Mouse (Mus musculus) lung, embryonic 14.5 days (tissue): ENCODE data around the gene C2cd3. TPM values are rescaled to one million over a fixed set of nuclear protein-coding genes. Genes with fewer than 3 reads are reported as not detected.

Experiments
- ATAC-seq: fragments of 200-750 bp; cut with Nextera tagmentation; 2 replicates; pipeline ENCODE4 v1.8.0; 2017; ENCODE audit warnings: mild to moderate bottlenecking, moderate TSS enrichment, moderate library complexity; ENCODE audit not compliant: insufficient read depth
- DNase-seq: peaks from one replicate; pipeline ENCODE4 v3.0.0-alpha.2; 2015
- H3K27ac ChIP-seq: fragments of 300-500 bp; sonication (generic); 2 replicates; pipeline ENCODE4 v1.5.1; 2014; ENCODE audit warnings: low read depth, mild to moderate bottlenecking, moderate library complexity
- H3K27me3 ChIP-seq: fragments of 300-500 bp; sonication (generic); 2 replicates; pipeline ENCODE4 v1.6.1; 2014; ENCODE audit warnings: low read length, control low read depth; ENCODE audit not compliant: insufficient read depth
- H3K36me3 ChIP-seq: fragments of 300-500 bp; sonication (generic); 2 replicates; pipeline ENCODE4 v1.6.1; 2014; ENCODE audit warnings: control low read depth; ENCODE audit not compliant: insufficient read depth
- H3K4me1 ChIP-seq: fragments of 300-500 bp; sonication (generic); 2 replicates; pipeline ENCODE4 v1.6.1; 2014; ENCODE audit warnings: antibody characterized with exemption, control low read depth; ENCODE audit not compliant: insufficient read depth
- H3K4me2 ChIP-seq: fragments of 300-500 bp; sonication (generic); 2 replicates; pipeline ENCODE4 v1.6.1; 2014; ENCODE audit warnings: mild to moderate bottlenecking
- H3K4me3 ChIP-seq: fragments of 300-500 bp; sonication (generic); 2 replicates; pipeline ENCODE4 v1.5.1; 2014; ENCODE audit warnings: low read depth, low read length
- H3K9ac ChIP-seq: fragments of 300-500 bp; sonication (generic); 2 replicates; pipeline ENCODE4 v1.6.1; 2014
- H3K9me3 ChIP-seq: fragments of 300-500 bp; sonication (generic); 2 replicates; pipeline ENCODE4 v1.6.1; 2016; ENCODE audit warnings: low read depth, low read length, control low read depth
- CTCF ChIP-seq: IDR thresholded peaks from 2 replicates; pipeline ENCODE4 v1.5.1; 2016; ENCODE audit warnings: antibody characterized with exemption, low read depth
- WGBS: fragments of 180-500 bp; shearing (Covaris S2); extraction: QIAGEN DNeasy Blood & Tissue Kit; methylation state at CpG from one replicate; pipeline ENCODE4 v1.1.7; 2014; 5-methylcytosine and 5-hydroxymethylcytosine counted together
- polyA plus RNA-seq: library from polyadenylated mRNA; unstranded; fragments of >200 nt; fragmentation: Nextera tagmentation; extraction: Ambion mirVana; gene quantifications from 2 replicates; pipeline ENCODE4 v1.2.1, GENCODE M21; 2014

The C2cd3 gene
- polyA plus RNA-seq, 1 experiment from 2014 or later: 29.6 TPM

GRCm38 (mm10) chr7:100433295-100433694 lies 61.3 kb downstream of the C2cd3 start:
- Histone ChIP-seq H3K4me3 (no peak overlapping the region), H3K9me3 (no peaks in the 10 kb centered on the region), H3K27ac (no peak overlapping the region), H3K36me3 (peaks cover 69% of the 10 kb centered on the region), H3K27me3 (no peaks in the 10 kb centered on the region), H3K4me2 (no peak overlapping the region), H3K9ac (no peak overlapping the region), H3K4me1 (no peaks in the 10 kb centered on the region)
- no peak for DNase-seq
- ATAC-seq: no peak
- no peak for TF ChIP-seq CTCF
- 91% methylated on average over 6 of the region's 6 CpGs for WGBS

DNA sequence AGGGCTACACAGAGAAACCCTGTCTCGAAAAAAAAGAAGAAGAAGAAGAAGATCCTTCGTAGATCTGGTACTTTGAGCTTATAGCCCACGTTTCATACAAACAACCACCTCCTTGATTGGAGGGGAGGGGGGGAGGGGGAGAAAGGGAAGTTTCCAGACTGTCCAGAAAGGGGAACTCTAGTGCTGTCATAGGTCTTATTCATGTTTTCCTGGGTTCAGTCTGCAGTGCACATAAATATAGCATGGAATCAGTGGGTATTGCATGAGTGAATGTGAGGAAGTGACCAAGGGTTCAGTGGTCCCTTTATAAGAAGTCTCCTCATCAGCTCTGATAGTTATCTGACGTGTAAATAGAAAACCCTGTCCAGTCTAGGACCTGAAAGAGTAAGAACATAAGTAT lies 71.7 kb downstream of the C2cd3 start:
- WGBS: 94% methylated on average over 4 of the region's 4 CpGs
- no peak for TF ChIP-seq CTCF
- Histone ChIP-seq H3K36me3 (peaks cover 68% of the 10 kb centered on the region), H3K4me2 (no peak overlapping the region), H3K4me1 (no peaks in the 10 kb centered on the region), H3K27me3 (no peaks in the 10 kb centered on the region), H3K9me3 (no peaks in the 10 kb centered on the region), H3K4me3 (no peak overlapping the region), H3K9ac (no peak overlapping the region), H3K27ac (no peak overlapping the region)
- ATAC-seq (no peak), DNase-seq (no peak)

DNA sequence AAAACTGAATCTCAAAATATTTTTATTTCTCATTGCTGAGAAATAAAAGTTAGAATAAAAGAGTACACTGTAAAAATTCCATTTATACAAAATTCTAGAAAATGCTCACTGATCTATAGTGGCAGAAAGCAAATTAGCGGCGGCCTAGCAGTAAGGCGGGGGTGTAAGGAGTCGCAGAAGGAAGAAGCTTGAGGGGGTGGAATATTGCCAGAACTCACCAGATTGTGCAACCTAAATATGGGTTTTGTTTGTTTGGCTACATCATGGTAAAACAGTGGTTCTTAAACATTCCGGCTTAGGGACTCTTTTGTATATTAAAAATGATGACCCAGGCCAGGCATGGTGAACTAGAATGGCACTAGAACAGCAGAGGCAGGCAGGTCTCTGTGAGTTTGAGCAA lies 74.2 kb downstream of the C2cd3 start:
- peaks cover 73% of the 10 kb centered on the region for H3K36me3 ChIP-seq
- no peak overlapping the region for H3K4me3 ChIP-seq
- ATAC-seq (no peak), DNase-seq (no peak)
- no peaks in the 10 kb centered on the region for H3K9me3 ChIP-seq
- H3K27ac ChIP-seq: no peak overlapping the region
- H3K9ac ChIP-seq: no peak overlapping the region
- no peak overlapping the region for H3K4me2 ChIP-seq
- 92% methylated on average over 5 of the region's 5 CpGs for WGBS
- H3K27me3 ChIP-seq: no peaks in the 10 kb centered on the region
- no peaks in the 10 kb centered on the region for H3K4me1 ChIP-seq
- no peak for TF ChIP-seq CTCF

- ATAC-seq (no peak), DNase-seq (no peak)
- Histone ChIP-seq H3K4me2 (no peak overlapping the region), H3K36me3 (peaks cover 71% of the 10 kb centered on the region), H3K27me3 (no peaks in the 10 kb centered on the region), H3K9ac (no peak overlapping the region), H3K4me3 (no peak overlapping the region), H3K4me1 (no peaks in the 10 kb centered on the region), H3K9me3 (no peaks in the 10 kb centered on the region), H3K27ac (no peak overlapping the region)
- WGBS: 92% methylated on average over 12 of the region's 12 CpGs
- TF ChIP-seq CTCF: no peak
Observed at GRCm38 (mm10) chr7:100448530-100448929, 76.5 kb downstream of the C2cd3 start.

DNA sequence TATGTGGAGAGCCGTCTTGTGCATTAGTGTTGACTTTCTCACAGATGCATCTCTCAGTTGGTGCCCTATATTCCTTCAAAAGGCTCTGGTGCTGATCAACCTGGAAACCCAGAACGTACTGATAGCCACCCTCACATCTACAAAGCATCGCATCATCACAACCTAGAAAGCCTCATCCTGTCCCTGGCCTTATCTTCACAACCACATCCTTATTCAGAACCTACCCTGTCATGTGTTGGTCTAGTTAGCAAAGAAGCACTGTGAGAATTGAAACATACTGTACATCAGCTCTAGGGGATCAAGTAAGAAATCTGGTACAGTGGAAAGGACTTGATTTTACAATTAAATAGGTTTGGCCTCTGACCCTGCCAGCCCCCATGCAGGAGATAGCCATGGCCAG lies 77.0 kb downstream of the C2cd3 start:
- ATAC-seq: no peak
- 90% methylated on average over 3 of the region's 3 CpGs for WGBS
- H3K9me3 ChIP-seq: no peaks in the 10 kb centered on the region
- no peak overlapping the region for H3K4me3 ChIP-seq
- peaks cover 72% of the 10 kb centered on the region for H3K36me3 ChIP-seq
- no peak overlapping the region for H3K27ac ChIP-seq
- H3K9ac ChIP-seq: no peak overlapping the region
- DNase-seq: no peak
- no peaks in the 10 kb centered on the region for H3K4me1 ChIP-seq
- H3K4me2 ChIP-seq: no peak overlapping the region
- no peak for TF ChIP-seq CTCF
- no peaks in the 10 kb centered on the region for H3K27me3 ChIP-seq

GRCm38 (mm10) chr7:100458153-100458552 lies 86.1 kb downstream of the C2cd3 start:
- no peak overlapping the region for H3K4me3 ChIP-seq
- no peak overlapping the region for H3K27ac ChIP-seq
- DNase-seq (no peak), ATAC-seq (no peak)
- H3K27me3 ChIP-seq: no peaks in the 10 kb centered on the region
- no peak overlapping the region for H3K4me2 ChIP-seq
- H3K36me3 ChIP-seq: peaks cover 55% of the 10 kb centered on the region
- WGBS: 44% methylated on average over 1 of the region's 1 CpGs
- no peaks in the 10 kb centered on the region for H3K9me3 ChIP-seq
- no peak for TF ChIP-seq CTCF
- H3K4me1 ChIP-seq: no peaks in the 10 kb centered on the region
- H3K9ac ChIP-seq: no peak overlapping the region

DNA sequence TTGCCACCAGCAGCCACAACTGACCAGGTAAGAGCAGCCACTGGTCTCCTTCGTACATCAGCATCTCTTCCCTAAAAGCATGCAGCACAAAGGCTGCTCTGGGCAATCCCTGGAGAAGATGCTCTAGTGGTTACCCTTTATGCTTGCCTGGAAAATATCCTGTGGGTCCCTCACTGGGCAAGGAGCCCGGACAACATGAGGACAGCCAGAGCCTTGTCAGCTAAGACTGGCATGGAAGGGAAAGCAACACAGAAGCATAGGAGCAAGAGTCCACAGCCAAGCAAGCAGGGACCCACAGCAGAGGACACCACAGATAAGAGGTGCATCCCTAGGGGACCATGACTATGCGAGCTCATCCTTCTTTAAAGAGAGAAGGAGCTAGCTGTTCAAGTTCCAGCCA lies 87.8 kb downstream of the C2cd3 start:
- Histone ChIP-seq H3K27me3 (no peaks in the 10 kb centered on the region), H3K4me1 (no peaks in the 10 kb centered on the region), H3K36me3 (peaks cover 50% of the 10 kb centered on the region), H3K4me2 (no peak overlapping the region), H3K9ac (no peak overlapping the region), H3K27ac (no peak overlapping the region), H3K4me3 (no peak overlapping the region), H3K9me3 (no peaks in the 10 kb centered on the region)
- no peak for TF ChIP-seq CTCF
- no peak for DNase-seq
- ATAC-seq: no peak
- 92% methylated on average over 3 of the region's 3 CpGs for WGBS

GRCm38 (mm10) chr7:100461621-100462151 lies 89.7 kb downstream of the C2cd3 start:
- Histone ChIP-seq H3K27ac (no peak overlapping the region; the same call in 1 of the 2 replicates), H3K9me3 (no peaks in the 10 kb centered on the region), H3K4me2 (no peak overlapping the region), H3K4me3 (no peak overlapping the region), H3K27me3 (no peaks in the 10 kb centered on the region), H3K36me3 (peaks cover 49% of the 10 kb centered on the region), H3K4me1 (no peaks in the 10 kb centered on the region; the same call in 1 of the 2 replicates), H3K9ac (no peak overlapping the region)
- 80% methylated on average over 6 of the region's 6 CpGs for WGBS
- DNase-seq (peak; percentile 5), ATAC-seq (no peak)
- TF ChIP-seq CTCF: no peak
